Mouse (Mus musculus) monocyte, adult 59 days (primary cell): ENCODE measurements around the gene Arl13b. TPM values are rescaled to one million over a fixed set of nuclear protein-coding genes. Genes with fewer than 3 reads are reported as not detected.

Experiments
- total RNA-seq, 2 experiments: library from RNA; stranded (reverse); gene quantifications; one replicate each; pipeline ENCODE4 v1.2.4; 2023

Gene Arl13b
- 10 to 100 TPM; 16.0 to 22.6 TPM for total RNA-seq

DNA sequence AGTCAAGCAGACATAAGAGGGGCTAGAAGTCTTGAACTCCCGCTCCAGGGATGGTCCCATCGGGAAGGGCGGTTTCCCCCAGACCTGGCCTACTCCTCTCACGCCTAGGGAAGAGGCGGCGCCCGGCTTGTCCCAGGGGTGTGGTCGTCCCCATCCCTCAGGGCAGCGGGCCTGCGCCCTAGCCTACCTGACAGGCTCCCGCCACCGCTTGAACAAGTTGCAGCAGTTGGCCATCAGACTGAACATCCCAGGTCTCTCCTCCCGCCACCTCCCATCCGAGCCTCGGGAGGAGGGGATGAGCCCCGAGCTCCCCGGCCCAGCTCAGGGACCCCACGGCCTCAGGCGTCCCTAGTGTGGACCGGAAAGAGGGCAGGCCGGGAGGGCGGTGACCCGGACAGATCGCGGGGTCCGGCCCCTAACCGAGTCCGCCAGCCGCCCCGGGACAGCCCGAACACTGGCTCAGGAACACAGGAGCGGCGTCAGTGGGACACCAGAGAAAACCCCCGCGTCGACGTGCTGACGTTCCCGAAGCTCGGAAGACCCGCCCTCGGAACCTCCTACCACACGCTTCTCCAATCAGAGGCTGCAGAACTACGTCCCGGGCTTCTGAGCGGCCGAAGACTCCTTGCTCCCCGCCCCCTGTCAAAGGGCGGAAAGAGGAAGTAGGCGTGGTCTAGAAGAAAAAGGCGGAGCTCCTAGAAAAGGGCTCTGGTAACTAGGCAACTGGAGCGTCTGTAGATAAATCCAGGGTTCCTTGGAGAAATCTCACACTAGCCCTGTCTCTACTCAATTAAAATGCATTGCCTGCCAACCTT is at the start of gene Arl13b:
TSS of gene Arl13b (minus strand) at position 543 of the 815 bp plus-strand sequence.

DNA sequence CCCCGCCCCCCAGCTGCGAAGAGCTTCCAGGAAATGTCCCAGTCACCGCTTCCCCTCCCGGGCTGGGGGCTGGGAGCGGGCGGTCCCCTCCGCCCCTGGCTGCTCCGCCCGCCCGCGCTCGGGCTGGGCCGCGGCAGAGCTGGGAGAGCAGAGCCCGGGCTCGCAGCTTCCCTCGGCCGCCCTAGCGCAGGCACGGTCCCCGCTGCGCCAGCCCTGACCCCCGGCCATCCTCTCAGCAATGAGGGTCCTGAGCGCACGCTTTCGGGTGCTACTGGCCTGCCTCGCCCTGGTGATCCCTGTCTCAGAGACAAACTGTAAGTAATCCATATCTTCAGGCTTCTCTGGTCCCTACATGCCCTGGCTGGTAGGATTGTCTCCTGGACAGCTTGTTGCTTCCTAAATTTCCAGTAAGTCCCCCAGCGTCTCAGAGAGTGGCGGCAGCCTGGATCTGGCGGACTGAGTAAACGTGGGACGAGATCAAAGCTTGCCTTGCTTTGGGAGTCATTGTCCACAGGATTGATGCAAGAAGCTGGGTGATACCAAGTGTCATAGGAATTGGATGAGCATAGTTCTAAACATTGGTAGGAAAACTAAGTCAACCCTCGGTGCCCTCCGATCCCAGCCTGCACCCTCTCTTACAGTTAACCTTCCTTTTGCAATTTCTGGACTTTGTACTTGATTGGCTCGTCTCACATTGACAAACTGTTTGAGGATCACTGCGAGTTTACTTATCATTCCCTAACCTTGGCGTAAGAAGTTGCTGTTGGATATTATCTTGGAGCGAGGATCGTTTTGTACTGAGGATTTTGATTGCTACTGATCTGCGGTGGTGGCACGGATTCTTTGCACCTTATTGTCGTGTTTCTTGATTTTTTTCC is 7.6 kb upstream of the Arl13b start, which contains the start of gene Pros1:
TSS of gene Pros1 (plus strand) at position 117 of the 878 bp plus-strand sequence.

GRCm38 (mm10) chr16:62814491-62814890 is 32.3 kb downstream of the Arl13b start, which contains the start of gene Stx19:
Stx19 (plus strand) TSS chr16:62814676.

GRCm38 (mm10) chr16:62786621-62787331 is 60.1 kb downstream of the Arl13b start, which contains the start of gene Nsun3:
Nsun3 (minus strand) TSS chr16:62786818.

Other genes with a start within 250 kb of the Arl13b start
- 10 to 100 TPM in 1 of 2 experiments, 1 to 10 TPM in 1; 9.2 to 14.3 TPM for gene Nsun3, start 60.2 kb downstream of the Arl13b start, total RNA-seq
- gene Stx19, start 32.4 kb downstream of the Arl13b start, total RNA-seq, result not detected
- 10 to 100 TPM; 11.1 to 11.3 TPM for gene Pros1, start 7.3 kb upstream of the Arl13b start, total RNA-seq